Mouse (Mus musculus): ENCODE measurements around the gene Hoxa7. TPM values are rescaled to one million over a fixed set of nuclear protein-coding genes. Genes with fewer than 3 reads are reported as not detected.
A peak's percentile ranks its signal among the peaks of the same experiment; 100 is the strongest.

Hoxa7 gene
- polyA plus RNA-seq, 1 experiment from 2014 or later: 0.28 TPM

DNA sequence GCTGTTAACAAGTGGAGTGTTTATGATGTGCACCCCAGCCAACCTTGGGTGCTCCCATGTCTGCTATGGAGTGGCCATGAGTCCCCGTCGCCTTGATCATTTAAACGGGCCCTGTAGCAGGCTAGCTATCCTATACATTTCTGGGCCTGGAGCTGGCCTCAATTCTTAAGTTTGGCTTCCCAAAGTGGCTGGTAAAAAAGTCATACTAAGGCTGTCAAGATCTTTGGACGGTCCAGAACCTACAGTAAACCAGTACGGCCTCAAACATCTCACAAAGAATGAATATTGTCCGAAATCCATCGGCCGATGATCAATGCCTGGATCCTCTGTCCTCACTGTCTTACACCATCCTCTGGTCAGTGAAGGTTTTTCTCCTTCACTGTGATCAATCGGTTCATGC, 13.6 kb upstream of the Hoxa7 start:
- H3K27me3 ChIP-seq (ENCODE audit: control insufficient read depth, insufficient read depth, low read length): peaks cover 99% of the 10 kb centered on the region
- no peak for ATAC-seq (ENCODE audit: insufficient number of reproducible peaks, insufficient read depth, low FRiP score, low read depth)
- no peaks in the 10 kb centered on the region for H3K36me3 ChIP-seq (ENCODE audit: control insufficient read depth, insufficient read depth, low read length)
- no peak overlapping the region for H3K4me3 ChIP-seq (ENCODE audit: control insufficient read depth in 1 of 2, insufficient read depth in 1 of 2, low read depth in 1 of 2, low read length in 2 of 2)
- H3K27ac ChIP-seq (replicated peaks in 1 of 2; ENCODE audit: control insufficient read depth in 1 of 2, insufficient read depth in 1 of 2, low read depth in 2 of 2, low read length in 2 of 2): no peak overlapping the region
- H3K4me2 ChIP-seq (ENCODE audit: low read length): no peak overlapping the region
- H3K4me1 ChIP-seq (ENCODE audit: control insufficient read depth in 2 of 2, insufficient read depth in 2 of 2, low read length in 2 of 2): peaks cover 0 to 3% of the 10 kb centered on the region in 2 experiments; a peak in 2 of 4 replicates
- WGBS: 28% methylated on average over 9 of the region's 9 CpGs
- no peaks in the 10 kb centered on the region for H3K9me3 ChIP-seq (ENCODE audit: control insufficient read depth, low read length)
- no peak overlapping the region for H3K9ac ChIP-seq (ENCODE audit: low read length)

DNA sequence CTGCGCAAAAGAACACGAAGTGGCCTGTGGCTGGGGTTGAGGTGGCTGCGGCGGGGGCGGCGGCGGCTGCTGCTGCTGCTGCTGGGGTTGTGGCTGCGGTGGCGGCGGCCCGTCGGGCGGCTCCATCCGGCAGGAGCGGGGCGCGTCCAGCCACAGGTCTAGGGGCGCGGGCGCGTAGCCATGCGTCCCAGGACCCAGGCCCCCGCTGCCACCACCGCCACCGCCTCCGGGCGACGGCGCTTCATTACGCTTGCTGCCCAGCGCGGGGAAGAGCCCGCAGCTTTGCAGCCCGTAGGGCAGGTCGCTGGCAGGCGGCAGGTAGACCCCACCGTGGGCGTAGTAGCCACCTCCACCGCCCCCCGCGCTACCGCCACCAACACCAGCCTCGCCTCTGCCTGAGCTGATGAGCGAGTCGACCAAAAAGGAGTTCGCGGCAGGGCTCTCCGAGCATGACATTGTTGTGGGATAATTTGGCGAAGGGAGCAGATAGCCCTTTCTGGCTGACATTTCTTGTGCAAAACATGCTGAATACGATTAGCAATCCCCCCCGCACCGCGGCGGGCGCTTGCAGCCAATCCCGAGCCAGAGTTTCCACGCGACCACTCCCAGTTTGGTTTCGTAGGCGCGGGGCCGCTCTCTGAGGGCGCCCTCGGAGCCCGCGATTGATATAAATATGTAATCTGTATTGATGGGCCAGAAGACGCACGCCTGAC, 12.9 kb upstream of the Hoxa7 start:
- Histone ChIP-seq H3K4me2 (ENCODE audit: low read length) (no peak overlapping the region), H3K27me3 (ENCODE audit: control insufficient read depth, insufficient read depth, low read length) (peaks cover 99% of the 10 kb centered on the region), H3K27ac (replicated peaks in 1 of 2; ENCODE audit: control insufficient read depth in 1 of 2, insufficient read depth in 1 of 2, low read depth in 2 of 2, low read length in 2 of 2) (no peak overlapping the region)

DNA sequence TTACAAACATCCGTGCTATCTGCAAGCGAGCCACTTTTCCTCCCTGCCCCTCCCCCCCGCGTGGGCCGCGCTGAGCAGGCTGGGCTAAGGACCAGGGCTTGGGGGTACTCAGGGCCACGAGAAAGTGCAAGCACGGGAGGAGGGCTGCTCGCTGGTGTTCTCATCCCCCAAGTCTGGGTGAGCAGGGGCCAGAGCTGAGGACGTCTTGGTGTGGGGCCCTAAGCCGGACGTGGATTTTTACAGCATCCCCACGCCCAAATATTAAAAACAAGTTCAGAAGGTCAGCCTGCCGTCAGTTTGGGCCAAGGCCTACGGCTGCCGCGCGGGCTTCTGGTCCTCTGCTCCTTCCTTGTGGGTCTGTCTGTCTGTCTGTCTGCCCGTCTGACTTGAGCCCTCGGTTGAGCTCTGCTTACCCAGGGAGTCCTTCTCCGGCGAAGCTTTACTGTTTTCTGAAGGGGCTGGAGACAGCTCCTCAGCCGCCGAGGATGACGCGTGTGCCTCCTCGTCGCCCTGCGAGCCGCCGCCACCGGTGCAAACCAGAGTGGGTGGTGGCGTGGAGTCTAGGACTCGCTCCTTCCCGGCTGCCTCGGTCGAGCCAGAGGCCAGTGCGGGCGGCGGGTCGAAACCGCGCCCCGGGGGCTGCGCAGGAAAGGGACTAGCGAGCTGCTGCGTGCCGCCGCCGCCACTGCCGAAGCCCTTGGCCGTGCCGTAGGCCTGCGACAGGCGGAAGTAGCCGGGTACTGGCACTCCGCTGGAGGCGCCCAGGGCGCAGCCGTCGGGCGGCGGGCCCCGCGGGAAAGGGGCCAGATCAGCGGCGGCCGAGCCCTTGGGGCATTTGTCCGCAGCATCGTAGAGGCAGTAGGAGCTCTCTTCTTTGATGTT, 12.1 kb upstream of the Hoxa7 start:
- H3K9ac ChIP-seq (ENCODE audit: low read length): no peak overlapping the region
- no peaks in the 10 kb centered on the region for H3K36me3 ChIP-seq (ENCODE audit: control insufficient read depth, insufficient read depth, low read length)
- peak overlapping the region in 1 of 2 experiments; percentile 14; a peak in 2 of 4 replicates for H3K4me3 ChIP-seq (ENCODE audit: control insufficient read depth in 1 of 2, insufficient read depth in 1 of 2, low read depth in 1 of 2, low read length in 2 of 2)
- WGBS: under 1% methylated on average over 69 of the region's 70 CpGs
- peaks cover 99% of the 10 kb centered on the region for H3K27me3 ChIP-seq (ENCODE audit: control insufficient read depth, insufficient read depth, low read length)
- no peak overlapping the region for H3K27ac ChIP-seq (replicated peaks in 1 of 2; ENCODE audit: control insufficient read depth in 1 of 2, insufficient read depth in 1 of 2, low read depth in 2 of 2, low read length in 2 of 2)
- no peaks in the 10 kb centered on the region for H3K9me3 ChIP-seq (ENCODE audit: control insufficient read depth, low read length)
- H3K4me1 ChIP-seq (ENCODE audit: control insufficient read depth in 2 of 2, insufficient read depth in 2 of 2, low read length in 2 of 2): no peaks in the 10 kb centered on the region; a peak in 1 of 4 replicates
- no peak for ATAC-seq (ENCODE audit: insufficient number of reproducible peaks, insufficient read depth, low FRiP score, low read depth)
- H3K4me2 ChIP-seq (ENCODE audit: low read length): no peak overlapping the region; the same call in 1 of the 2 replicates

More for the DNA sequence above, 12.9 kb upstream of the Hoxa7 start:
- H3K4me1 ChIP-seq (ENCODE audit: control insufficient read depth in 2 of 2, insufficient read depth in 2 of 2, low read length in 2 of 2): no peaks in the 10 kb centered on the region; a peak in 1 of 4 replicates
- no peaks in the 10 kb centered on the region for H3K9me3 ChIP-seq (ENCODE audit: control insufficient read depth, low read length)
- H3K4me3 ChIP-seq (ENCODE audit: control insufficient read depth in 1 of 2, insufficient read depth in 1 of 2, low read depth in 1 of 2, low read length in 2 of 2): peak overlapping the region in 1 of 2 experiments; percentile 14; a peak in 1 of 4 replicates
- 1% methylated on average over 67 of the region's 68 CpGs for WGBS
- ATAC-seq (ENCODE audit: insufficient number of reproducible peaks, insufficient read depth, low FRiP score, low read depth): no peak
- H3K36me3 ChIP-seq (ENCODE audit: control insufficient read depth, insufficient read depth, low read length): no peaks in the 10 kb centered on the region
- no peak overlapping the region for H3K9ac ChIP-seq (ENCODE audit: low read length)

DNA sequence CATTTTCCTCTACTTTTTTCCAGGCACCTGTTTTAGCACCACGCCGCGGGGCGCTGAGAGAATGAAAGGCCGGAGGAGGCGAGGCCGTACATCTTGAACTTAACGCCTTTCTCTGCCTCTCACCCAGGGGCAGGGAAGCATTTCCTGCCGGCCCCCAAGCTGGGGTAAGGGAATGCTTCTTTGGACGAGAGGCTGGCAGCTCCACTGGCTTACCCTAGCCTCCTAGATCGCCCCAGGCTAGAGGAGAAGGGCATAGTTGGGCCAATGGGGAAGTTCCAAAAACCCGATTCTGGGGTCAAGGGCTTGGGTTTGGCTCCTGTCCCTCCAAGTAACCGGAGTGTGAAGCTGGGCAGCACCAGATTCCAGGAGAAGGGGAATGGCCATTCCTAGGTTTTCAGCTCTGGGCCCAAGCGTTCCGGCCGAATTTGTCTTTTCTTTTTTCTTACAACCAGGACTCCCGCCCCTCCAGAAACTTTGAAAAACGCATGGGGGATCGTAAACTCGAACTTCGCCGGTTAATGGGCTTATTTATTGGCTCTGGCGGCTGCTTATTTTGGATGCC, 11.4 kb upstream of the Hoxa7 start:
- Histone ChIP-seq H3K4me1 (ENCODE audit: control insufficient read depth in 2 of 2, insufficient read depth in 2 of 2, low read length in 2 of 2) (no peaks in the 10 kb centered on the region; a peak in 1 of 4 replicates), H3K4me2 (ENCODE audit: low read length) (no peak overlapping the region), H3K4me3 (ENCODE audit: control insufficient read depth in 1 of 2, insufficient read depth in 1 of 2, low read depth in 1 of 2, low read length in 2 of 2) (no peak overlapping the region), H3K27ac (replicated peaks in 1 of 2; ENCODE audit: control insufficient read depth in 1 of 2, insufficient read depth in 1 of 2, low read depth in 2 of 2, low read length in 2 of 2) (no peak overlapping the region), H3K9ac (ENCODE audit: low read length) (no peak overlapping the region), H3K27me3 (ENCODE audit: control insufficient read depth, insufficient read depth, low read length) (peaks cover 98% of the 10 kb centered on the region), H3K9me3 (ENCODE audit: control insufficient read depth, low read length) (no peaks in the 10 kb centered on the region), H3K36me3 (ENCODE audit: control insufficient read depth, insufficient read depth, low read length) (no peaks in the 10 kb centered on the region)
- no peak for ATAC-seq (ENCODE audit: insufficient number of reproducible peaks, insufficient read depth, low FRiP score, low read depth)
- 2% methylated on average over 23 of the region's 23 CpGs for WGBS

DNA sequence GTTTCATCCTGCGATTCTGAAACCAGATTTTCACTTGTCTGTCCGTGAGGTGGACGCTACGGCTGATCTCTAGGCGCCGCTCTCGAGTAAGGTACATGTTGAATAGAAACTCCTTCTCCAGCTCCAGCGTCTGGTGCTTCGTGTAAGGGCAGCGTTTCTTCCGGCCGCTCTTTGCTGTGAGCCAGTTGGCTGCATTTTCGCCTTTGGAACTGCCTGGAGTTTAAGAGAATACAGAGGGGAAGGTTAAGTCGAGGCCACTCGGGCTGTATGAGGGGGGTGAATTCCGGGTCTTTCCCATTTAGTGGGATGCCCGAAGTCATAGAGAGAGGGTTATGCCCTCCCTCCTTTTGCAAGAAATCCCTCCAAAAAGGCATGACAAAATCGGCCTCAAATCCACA, 10.9 kb upstream of the Hoxa7 start:
- Histone ChIP-seq H3K27ac (replicated peaks in 1 of 2; ENCODE audit: control insufficient read depth in 1 of 2, insufficient read depth in 1 of 2, low read depth in 2 of 2, low read length in 2 of 2) (no peak overlapping the region), H3K4me3 (ENCODE audit: control insufficient read depth in 1 of 2, insufficient read depth in 1 of 2, low read depth in 1 of 2, low read length in 2 of 2) (no peak overlapping the region), H3K4me2 (ENCODE audit: low read length) (no peak overlapping the region), H3K9me3 (ENCODE audit: control insufficient read depth, low read length) (no peaks in the 10 kb centered on the region), H3K36me3 (ENCODE audit: control insufficient read depth, insufficient read depth, low read length) (no peaks in the 10 kb centered on the region), H3K27me3 (ENCODE audit: control insufficient read depth, insufficient read depth, low read length) (peaks cover 98% of the 10 kb centered on the region), H3K4me1 (ENCODE audit: control insufficient read depth in 2 of 2, insufficient read depth in 2 of 2, low read length in 2 of 2) (no peaks in the 10 kb centered on the region; a peak in 1 of 4 replicates), H3K9ac (ENCODE audit: low read length) (no peak overlapping the region)
- WGBS: 2% methylated on average over 18 of the region's 18 CpGs
- no peak for ATAC-seq (ENCODE audit: insufficient number of reproducible peaks, insufficient read depth, low FRiP score, low read depth)

DNA sequence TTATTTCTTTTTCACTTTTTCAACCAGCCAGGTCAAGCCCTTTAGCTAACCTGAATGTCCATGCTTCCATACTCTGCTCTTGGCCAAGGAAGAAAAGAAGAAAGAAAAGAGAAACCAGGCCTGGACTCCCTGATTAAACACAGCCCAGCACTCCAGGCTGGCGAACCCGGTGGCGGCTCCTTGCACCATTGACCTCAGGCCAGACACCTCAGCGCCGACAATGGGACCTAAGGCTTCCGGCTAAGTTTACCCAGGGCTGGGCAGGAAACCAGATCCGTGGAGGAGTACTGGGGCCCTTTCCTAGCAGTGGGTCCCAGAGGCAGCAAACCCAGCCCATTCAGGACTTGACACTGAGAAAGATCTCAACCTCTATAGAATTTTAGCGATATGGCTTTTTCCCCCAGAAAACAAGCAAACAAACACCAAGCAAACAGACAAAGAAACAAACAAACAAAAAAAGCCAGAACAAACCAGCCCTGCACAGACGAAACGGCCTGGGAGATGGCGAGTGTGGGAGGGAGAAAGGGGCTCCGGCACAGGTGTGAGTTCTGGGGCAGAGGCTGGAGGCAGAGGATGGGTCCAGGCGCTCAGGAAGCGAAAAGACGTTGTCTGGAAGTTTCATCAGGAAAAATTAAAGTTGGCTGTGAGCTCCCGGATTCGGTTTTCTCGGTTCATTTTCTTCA, 10.4 kb upstream of the Hoxa7 start:
- H3K4me1 ChIP-seq (ENCODE audit: control insufficient read depth in 2 of 2, insufficient read depth in 2 of 2, low read length in 2 of 2): no peaks in the 10 kb centered on the region; a peak in 1 of 4 replicates
- no peak overlapping the region for H3K9ac ChIP-seq (ENCODE audit: low read length)

DNA sequence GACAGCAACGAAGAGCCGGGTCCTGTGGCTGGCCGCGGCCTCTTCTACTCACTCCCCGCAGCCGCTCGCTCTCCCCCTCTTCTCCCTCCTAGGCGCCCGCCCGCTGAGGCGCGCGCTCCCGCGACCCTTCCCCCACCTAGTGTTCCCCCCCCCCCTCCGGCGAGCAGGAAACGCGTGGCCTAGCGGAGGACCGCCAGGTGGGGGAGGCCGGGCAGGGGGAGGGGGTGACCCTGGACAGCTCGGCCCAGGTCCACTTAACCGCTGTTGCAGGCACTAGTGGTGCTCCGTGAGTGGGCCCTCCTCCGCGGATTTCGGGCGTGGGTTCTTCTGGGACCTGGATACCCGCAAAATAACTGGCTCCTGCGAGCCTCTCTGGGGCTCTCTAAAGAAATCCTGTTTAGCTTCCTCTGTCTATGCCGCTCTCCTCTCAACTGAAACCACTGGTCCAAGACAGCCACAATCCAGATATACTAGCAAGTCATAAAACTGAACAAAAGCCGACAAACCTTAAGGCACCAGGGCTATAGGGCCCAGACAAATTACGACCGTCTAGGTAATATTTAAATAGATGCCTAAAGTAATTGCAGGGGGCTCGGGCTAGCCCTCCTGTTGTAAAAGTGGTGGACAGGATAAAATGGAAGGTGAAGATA, 9.0 kb upstream of the Hoxa7 start, which contains the start of gene Hoxa9:
Gene Hoxa9 (minus strand): TSS at position 574 of the 650 bp plus-strand sequence.
- H3K4me3 ChIP-seq (ENCODE audit: control insufficient read depth in 1 of 2, insufficient read depth in 1 of 2, low read depth in 1 of 2, low read length in 2 of 2): no peak within 1 kb of the TSS
- no peaks in the 10 kb centered on the region; a peak in 1 of 4 replicates for H3K4me1 ChIP-seq (ENCODE audit: control insufficient read depth in 2 of 2, insufficient read depth in 2 of 2, low read length in 2 of 2)
- no peak within 1 kb of the TSS for H3K27ac ChIP-seq (replicated peaks in 1 of 2; ENCODE audit: control insufficient read depth in 1 of 2, insufficient read depth in 1 of 2, low read depth in 2 of 2, low read length in 2 of 2)
- no peak for ATAC-seq (ENCODE audit: insufficient number of reproducible peaks, insufficient read depth, low FRiP score, low read depth)
- no peak within 1 kb of the TSS for H3K4me2 ChIP-seq (ENCODE audit: low read length)
- H3K27me3 ChIP-seq (ENCODE audit: control insufficient read depth, insufficient read depth, low read length): peaks cover 98% of the 10 kb centered on the region
- WGBS: under 1% methylated on average over 24 of the region's 36 CpGs
- no peak within 1 kb of the TSS for H3K9ac ChIP-seq (ENCODE audit: low read length)
- H3K9me3 ChIP-seq (ENCODE audit: control insufficient read depth, low read length): no peaks in the 10 kb centered on the region
- no peaks in the 10 kb centered on the region for H3K36me3 ChIP-seq (ENCODE audit: control insufficient read depth, insufficient read depth, low read length)

More for the DNA sequence above, 10.4 kb upstream of the Hoxa7 start:
- no peak overlapping the region for H3K4me3 ChIP-seq (ENCODE audit: control insufficient read depth in 1 of 2, insufficient read depth in 1 of 2, low read depth in 1 of 2, low read length in 2 of 2)
- no peaks in the 10 kb centered on the region for H3K9me3 ChIP-seq (ENCODE audit: control insufficient read depth, low read length)
- H3K27me3 ChIP-seq (ENCODE audit: control insufficient read depth, insufficient read depth, low read length): peaks cover 98% of the 10 kb centered on the region
- no peaks in the 10 kb centered on the region for H3K36me3 ChIP-seq (ENCODE audit: control insufficient read depth, insufficient read depth, low read length)
- 2% methylated on average over 18 of the region's 18 CpGs for WGBS
- no peak for ATAC-seq (ENCODE audit: insufficient number of reproducible peaks, insufficient read depth, low FRiP score, low read depth)
- H3K27ac ChIP-seq (replicated peaks in 1 of 2; ENCODE audit: control insufficient read depth in 1 of 2, insufficient read depth in 1 of 2, low read depth in 2 of 2, low read length in 2 of 2): no peak overlapping the region
- no peak overlapping the region for H3K4me2 ChIP-seq (ENCODE audit: low read length)

All from heart, embryonic 14.5 days (tissue).